Mouse (Mus musculus): ENCODE results near the gene Krt73. TPM values are rescaled to one million over a fixed set of nuclear protein-coding genes. Genes with fewer than 3 reads are reported as not detected.

Gene Krt73
- not detected in 2 replicates for polyA plus RNA-seq (2012; rRNA removed)

GRCm38 (mm10) chr15:101802296-101802835, at the start of gene Krt73:
Krt73 (minus strand) TSS chr15:101802346.

GRCm38 (mm10) chr15:101850694-101851093, 48.5 kb upstream of the Krt73 start, which contains the start of gene Krt1:
Krt1 (minus strand) TSS chr15:101850794.

GRCm38 (mm10) chr15:101817875-101818274, 15.7 kb upstream of the Krt73 start, which contains the start of gene Krt2:
Krt2 (minus strand) TSS chr15:101818169.

GRCm38 (mm10) chr15:101786360-101786759, 15.8 kb downstream of the Krt73 start, which contains the start of gene Krt72:
Krt72 (minus strand) TSS chr15:101786460.

Other genes starting within 250 kb of the Krt73 start
- not detected in 2 replicates for gene Krt90, start 239.4 kb downstream of the Krt73 start, polyA plus RNA-seq (2012; rRNA removed)
- gene Krt75, start 228.4 kb downstream of the Krt73 start, polyA plus RNA-seq (2012; rRNA removed), result not detected in 2 replicates
- not detected in 2 replicates for gene Gm5414, start 174.2 kb downstream of the Krt73 start, polyA plus RNA-seq (2012; rRNA removed)
- gene Gm5478, start 155.0 kb downstream of the Krt73 start, polyA plus RNA-seq (2012; rRNA removed), result not detected in 2 replicates
- gene Krt6b, start 122.1 kb downstream of the Krt73 start, polyA plus RNA-seq (2012; rRNA removed), result not detected in 2 replicates
- gene Krt6a, start 108.0 kb downstream of the Krt73 start, polyA plus RNA-seq (2012; rRNA removed), result not detected in 2 replicates
- gene Krt5, start 89.4 kb downstream of the Krt73 start, polyA plus RNA-seq (2012; rRNA removed), result not detected in 2 replicates
- not detected in 2 replicates for gene Krt71, start 59.2 kb downstream of the Krt73 start, polyA plus RNA-seq (2012; rRNA removed)
- gene Krt72, start 15.9 kb downstream of the Krt73 start, polyA plus RNA-seq (2012; rRNA removed), result not detected in 2 replicates
- not detected in 2 replicates for gene Krt2, start 15.8 kb upstream of the Krt73 start, polyA plus RNA-seq (2012; rRNA removed)
- 0.02 TPM in 1 of 2 replicates, not detected in the other for gene Krt1, start 48.4 kb upstream of the Krt73 start, polyA plus RNA-seq (2012; rRNA removed)
- gene Krt77, start 67.4 kb upstream of the Krt73 start, polyA plus RNA-seq (2012; rRNA removed), result not detected in 2 replicates
- gene Krt76, start 90.6 kb upstream of the Krt73 start, polyA plus RNA-seq (2012; rRNA removed), result not detected in 2 replicates
- gene Krt4, start 122.4 kb upstream of the Krt73 start, polyA plus RNA-seq (2012; rRNA removed), result 0.10 and 0.16 TPM in 2 replicates
- 0.04 TPM in 1 of 2 replicates, not detected in the other for gene Krt79, start 138.0 kb upstream of the Krt73 start, polyA plus RNA-seq (2012; rRNA removed)
- 0.01 TPM in 1 of 2 replicates, not detected in the other for gene Krt78, start 151.9 kb upstream of the Krt73 start, polyA plus RNA-seq (2012; rRNA removed)
- gene Krt8, start 202.1 kb upstream of the Krt73 start, polyA plus RNA-seq (2012; rRNA removed), result 70.7 and 89.5 TPM in 2 replicates
- gene Krt18, start 225.8 kb upstream of the Krt73 start, polyA plus RNA-seq (2012; rRNA removed), result 69.9 and 86.6 TPM in 2 replicates

Data from liver, embryonic 18 days (tissue).